Mouse (Mus musculus) cerebellum, adult (tissue): Measurements from ENCODE around the gene Panx1.

ENCODE experiments used
- ATAC-seq: cut with Nextera tagmentation; 2 replicates; pipeline ENCODE4 v1.9.2; 2017; ENCODE audit warnings: mild to moderate bottlenecking, moderate library complexity, mixed read lengths; ENCODE audit not compliant: insufficient number of reproducible peaks, low FRiP score, low TSS enrichment

The Panx1 gene

GRCm38 (mm10) chr9:14974251-14975232, 70.7 kb downstream of the Panx1 start:
- no peak for ATAC-seq

GRCm38 (mm10) chr9:14973762-14974161, 71.5 kb downstream of the Panx1 start:
- ATAC-seq, result no peak

DNA sequence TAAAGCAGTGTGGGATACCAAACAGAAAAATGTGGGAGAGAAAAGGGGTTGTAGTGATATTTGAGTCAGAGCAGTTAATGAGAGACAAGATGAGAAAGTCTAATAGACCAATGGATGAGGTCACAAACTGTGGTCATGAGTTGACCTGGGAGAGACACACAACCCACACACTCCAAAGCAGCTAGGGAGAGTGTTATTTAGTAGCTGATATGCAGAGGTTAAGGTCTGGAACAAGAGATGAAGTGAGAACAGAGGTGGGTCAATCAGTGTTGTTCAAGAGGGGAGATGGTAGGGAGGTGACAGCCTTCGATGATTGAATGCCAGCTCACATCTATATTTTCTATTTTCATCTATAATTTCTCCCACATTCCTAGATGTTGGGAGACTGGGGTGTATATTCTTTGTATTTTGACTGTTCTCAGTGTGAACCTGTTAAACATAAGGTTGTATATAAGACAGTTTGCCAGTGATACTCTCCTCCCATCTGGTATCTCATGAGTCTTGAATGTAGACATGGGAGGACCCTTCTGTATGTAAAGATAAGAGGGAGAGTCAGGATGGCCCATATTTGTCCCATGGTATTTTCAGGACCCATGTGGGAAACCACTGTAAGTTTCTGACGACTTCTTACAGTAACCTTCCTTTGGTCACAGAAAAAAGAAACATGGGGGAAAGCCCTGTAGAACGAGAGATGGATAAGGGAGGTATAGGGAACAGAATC, 74.3 kb downstream of the Panx1 start:
- no peak for ATAC-seq

DNA sequence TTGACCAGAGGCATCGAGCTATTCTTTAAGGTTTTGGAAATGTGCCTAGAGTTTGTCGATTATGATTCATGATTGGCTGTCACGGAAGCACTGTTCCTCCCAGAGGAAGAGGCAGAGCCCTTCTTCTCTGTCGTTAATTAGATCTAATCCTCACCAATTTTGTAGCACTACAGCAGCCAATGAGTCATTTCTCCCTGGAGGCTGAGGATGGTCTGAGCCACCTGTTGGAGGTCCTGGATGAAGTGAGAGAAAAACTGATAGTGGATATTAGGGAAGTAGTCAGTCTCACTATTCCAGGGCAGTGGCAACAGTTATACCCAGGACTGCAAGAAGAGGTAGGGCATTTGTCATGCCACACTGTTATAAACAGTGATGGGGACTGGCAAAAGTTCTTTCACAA, 75.1 kb downstream of the Panx1 start:
- no peak for ATAC-seq

DNA sequence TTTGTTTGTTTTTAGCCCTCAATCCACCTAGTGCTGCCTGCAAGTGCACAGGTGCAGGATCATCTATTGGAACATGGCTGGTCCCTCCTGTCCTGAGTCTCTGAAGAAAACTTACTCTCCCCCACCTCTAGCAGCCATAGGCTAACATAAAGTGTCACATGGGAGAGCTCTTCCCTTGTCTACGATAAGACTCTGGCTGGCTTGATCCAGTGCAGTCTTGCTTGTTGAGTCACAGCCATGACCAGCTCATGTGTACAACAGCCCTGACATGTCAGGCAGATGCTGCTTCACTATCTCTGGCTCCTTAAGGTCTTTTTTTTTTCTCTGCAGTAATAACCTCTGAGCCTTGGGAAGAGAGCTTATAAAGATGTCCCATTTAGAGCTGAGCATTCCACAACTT, 77.7 kb downstream of the Panx1 start:
- no peak for ATAC-seq

GRCm38 (mm10) chr9:14966787-14967186, 78.5 kb downstream of the Panx1 start:
- no peak for ATAC-seq

DNA sequence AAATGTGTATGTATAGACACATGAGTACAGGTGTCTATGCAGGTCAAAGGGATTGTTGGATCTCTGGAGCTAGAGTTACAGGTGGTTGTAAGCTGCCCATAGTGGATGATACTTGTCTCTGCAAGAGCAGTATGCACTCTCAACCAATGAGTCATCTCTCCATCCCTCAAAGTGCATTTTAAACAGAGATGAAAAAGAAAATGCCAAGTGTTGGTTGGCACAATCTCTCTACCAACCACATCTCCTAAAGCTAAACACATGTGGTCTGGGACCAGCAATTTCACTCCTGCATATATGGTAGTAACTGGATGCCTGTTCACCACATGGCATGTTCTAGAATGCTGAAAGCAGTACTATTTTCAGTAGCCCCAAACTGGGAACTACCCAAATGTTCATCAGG, 79.9 kb downstream of the Panx1 start:
- ATAC-seq, result no peak

DNA sequence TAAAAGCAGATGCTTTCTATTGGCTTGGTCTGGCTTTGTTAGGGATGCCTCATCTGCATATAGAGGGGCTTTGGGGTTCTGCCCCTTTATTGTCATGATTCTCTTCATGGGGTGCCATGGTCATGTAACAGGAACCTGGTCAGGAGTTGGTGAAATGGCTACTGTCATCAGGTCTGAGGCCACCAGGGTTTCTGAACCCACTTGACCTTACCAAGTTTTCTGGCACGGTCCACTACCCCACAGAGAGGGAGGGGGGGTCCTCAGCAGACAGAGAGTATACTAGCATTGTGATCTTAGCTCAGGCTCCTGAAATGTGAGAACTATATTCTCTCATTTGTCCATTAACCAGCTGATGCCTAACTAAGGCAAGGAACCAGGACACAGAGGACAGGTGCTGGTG, 82.5 kb downstream of the Panx1 start:
- ATAC-seq, result no peak

DNA sequence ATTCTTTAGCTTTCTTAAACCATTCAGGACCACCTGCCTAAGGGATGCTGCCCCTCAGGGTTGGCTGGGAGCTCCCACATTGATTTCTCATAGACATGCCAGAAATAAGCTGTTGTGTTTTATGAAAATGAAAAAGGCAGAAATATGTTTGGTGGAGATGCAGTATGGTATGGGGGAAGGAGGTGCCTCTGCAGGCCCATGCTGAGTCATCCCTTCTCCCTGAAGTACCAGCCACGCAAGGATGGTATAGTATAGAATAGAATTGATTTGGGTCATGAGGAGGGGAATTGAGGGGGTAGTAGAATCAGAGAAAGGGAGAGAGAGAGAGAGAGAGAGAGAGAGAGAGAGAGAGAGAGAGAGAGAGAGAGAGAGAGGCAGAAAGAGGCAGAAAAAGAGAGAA, 90.6 kb downstream of the Panx1 start:
- ATAC-seq, result no peak
